Mouse (Mus musculus) lung, adult 2 months (tissue): ENCODE measurements around the gene Iqgap1.

Source experiments
- CTCF ChIP-seq: fragments of 200-500 bp; IDR thresholded peaks from 2 replicates; pipeline ENCODE4 v1.5.1; 2011; ENCODE audit warnings: mild to moderate bottlenecking, low read length, control low read depth; ENCODE audit not compliant: insufficient read depth
- POLR2A ChIP-seq: fragments of 200-500 bp; IDR thresholded peaks from 2 replicates; pipeline ENCODE4 v1.6.1; 2011; ENCODE audit warnings: low read depth, mild to moderate bottlenecking, control low read depth, low read length, borderline replicate concordance; ENCODE audit errors: extremely low read depth

- TF ChIP-seq CTCF (no peak), POLR2A (no peak)
These were observed 80.5 kb downstream of the Iqgap1 start for GRCm38 (mm10) chr7:80745250-80745649.
